Mouse (Mus musculus): Measurements from ENCODE around the gene Ctss.
"Not testable (repeated sequence)": the region's sequence is repeated elsewhere in the genome, so short reads cannot be mapped to it uniquely, and the experiment has no call there.

The Ctss gene

DNA sequence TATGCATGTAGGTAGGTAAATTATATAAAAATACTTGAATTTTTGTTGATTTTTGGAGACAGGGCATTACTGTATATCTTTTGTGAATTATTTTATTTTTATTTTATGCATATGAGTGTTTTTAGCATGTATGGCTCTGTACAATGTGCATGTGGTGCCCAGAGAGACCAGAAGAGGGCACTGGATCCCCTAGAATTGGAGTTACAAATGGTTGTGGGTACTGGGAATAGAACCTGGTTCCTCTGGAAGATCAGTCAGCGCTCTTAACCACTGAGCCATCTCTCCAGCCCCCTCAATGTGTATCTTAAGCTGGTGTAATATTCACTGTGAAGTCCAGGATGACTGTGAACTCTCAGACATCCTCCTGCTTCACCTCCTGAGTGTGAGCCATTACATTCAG, 8.3 kb downstream of the Ctss start:
- no peak for DNase-seq

DNA sequence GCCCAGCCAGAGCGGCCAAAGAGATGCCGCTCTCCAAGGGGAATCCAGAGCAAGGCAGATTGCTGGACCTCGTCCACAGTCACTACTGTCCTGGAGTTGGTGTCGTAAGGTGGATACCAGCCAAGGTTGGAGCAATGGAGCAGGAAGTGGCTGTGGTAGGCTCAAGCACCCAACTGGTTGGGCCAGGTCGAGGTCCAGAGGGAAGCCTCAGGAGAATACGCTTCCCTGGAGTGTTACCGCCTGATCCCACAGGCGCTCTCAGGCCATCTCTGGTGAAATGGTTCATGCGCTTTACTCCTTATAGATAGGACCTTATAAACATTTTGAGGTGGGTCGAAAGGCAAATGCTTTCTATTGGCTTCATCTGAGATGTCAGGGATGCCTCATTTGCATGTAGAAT, 12.3 kb downstream of the Ctss start:
- no peak for DNase-seq

DNA sequence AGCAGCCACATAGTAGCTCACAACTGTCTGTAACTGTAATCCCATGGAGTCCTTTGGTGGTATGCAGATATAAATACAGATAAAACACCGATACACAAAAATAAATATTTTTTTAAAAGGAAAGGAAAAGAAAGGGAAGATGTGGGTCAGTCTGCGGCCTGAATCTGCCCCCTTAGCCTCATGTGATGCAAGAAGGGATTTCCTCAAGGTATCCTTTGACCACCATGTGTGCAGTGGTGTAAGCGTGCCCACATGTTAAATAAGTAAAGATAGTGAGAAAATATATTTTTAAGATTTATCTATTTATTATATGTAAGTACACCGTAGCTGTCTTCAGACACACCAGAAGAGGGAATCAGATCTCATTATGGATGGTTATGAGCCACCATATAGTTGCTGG, 13.3 kb downstream of the Ctss start:
- DNase-seq, result no peak

DNA sequence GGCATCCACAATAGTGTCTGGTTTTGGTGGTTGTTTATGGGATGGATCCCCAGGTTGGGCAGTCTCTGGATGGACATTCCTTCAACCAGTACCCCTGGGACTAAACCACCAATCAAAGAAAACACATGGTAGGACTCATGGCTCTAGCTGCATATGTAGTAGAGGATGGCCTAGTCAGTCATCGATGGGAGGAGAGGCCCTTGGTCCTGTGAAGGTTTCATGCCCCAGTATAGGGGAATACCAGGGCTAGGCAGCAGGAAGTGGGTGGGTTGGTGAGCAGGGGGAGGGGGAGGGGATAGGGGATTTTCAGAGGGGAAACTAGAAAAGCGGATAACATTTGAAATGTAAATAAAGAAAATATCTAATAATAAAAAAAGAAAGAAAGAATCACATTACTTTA, 14.6 kb downstream of the Ctss start:
- not testable (repeated sequence) for DNase-seq

DNA sequence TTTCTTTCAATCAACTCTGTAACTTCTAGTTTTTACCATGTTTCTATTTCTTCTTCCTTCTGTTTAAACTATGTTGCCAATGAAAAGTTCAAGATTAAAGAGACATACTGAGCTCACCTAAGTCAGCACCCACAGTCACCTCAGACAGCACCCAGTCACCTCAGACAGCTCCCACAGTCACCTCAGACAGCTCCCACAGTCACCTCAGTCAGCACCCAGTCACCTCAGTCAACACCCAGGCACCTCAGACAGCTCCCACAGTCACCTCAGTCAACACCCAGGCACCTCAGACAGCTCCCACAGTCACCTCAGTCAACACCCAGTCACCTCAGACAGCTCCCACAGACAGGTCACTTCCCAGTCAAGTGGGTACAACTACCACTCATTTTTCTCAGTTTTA, 15.6 kb downstream of the Ctss start:
- no peak for DNase-seq

DNA sequence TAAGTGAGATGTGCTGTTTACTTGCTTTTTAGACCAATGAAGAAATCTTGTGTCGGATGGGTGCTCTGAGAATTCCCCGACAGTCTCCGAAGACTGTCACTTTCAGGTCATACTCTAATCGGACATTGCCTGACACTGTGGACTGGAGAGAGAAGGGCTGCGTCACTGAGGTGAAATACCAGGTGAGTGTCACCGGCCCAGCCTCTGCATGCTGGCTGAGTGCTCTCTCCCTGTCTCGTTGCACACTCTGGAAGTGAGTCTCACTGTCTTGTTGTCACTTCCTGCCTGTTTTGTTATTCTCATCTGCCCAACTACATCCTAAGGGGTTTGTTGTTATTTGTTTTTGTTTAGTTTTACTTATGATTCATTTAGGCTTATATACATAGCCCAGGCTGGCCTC, 16.4 kb downstream of the Ctss start:
- DNase-seq, result no peak

DNA sequence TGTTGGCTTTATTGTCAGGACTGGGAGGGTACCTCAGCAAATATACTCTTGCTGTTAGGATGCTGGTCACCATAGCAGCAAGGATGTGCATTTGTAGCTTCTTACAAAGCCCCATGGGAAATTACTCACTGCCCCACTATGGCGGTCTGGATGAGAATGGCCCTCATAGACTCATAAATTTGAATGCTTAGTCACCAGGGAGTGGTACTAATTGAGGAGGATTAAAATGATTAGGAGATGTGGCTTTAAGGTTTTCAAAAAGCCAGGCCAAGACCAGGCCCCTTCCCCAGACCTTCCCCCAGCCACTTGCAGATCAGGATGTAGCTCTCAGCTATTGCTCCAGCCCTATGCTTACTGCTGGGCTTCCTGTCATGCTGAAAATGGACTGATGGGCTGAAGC, 23.6 kb downstream of the Ctss start:
- DNase-seq, result no peak

DNA sequence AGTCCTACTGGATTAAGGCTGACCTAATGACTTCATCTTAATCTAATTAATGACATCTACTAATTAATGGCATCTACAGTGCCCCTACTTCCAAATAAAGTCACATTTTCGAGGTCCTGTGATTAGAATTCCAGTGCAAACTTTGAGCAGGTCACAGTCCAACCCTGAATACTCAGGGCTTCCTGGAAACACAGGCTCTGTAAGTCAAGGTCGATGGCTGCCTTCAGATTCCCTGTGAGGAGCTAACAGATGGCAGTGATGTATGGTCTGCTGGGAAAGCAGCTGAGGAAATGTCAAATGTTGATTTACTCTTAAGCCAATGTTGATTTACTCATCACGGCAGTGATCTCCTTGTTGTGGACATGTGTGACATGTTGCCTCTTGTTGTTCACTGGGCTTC, 27.4 kb downstream of the Ctss start:
- DNase-seq, result no peak

DNA sequence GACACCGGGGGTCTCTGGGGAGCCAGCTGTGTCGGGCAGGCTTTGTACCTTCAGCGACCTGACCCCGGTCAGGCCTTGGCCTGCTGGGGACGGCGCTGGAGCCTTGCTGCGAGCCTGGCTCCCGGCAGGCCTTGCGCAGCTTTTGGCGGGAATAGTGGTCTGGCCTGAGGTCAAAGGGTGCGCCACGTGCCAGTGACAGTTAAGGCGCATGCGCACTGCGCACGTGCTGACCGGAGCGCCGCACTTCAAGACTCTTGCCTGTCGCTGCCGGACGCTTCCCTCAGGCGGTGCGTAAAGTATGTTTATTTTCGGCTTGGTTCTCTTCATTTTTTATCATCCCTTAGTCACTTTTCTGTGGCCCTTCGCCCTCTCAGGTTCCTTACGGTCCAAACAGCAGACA, 32.9 kb downstream of the Ctss start, which contains the start of gene Hormad1:
Gene Hormad1, plus strand, starts transcription at position 241 of the 400 bp plus-strand sequence.
- DNase-seq, result no peak

DNA sequence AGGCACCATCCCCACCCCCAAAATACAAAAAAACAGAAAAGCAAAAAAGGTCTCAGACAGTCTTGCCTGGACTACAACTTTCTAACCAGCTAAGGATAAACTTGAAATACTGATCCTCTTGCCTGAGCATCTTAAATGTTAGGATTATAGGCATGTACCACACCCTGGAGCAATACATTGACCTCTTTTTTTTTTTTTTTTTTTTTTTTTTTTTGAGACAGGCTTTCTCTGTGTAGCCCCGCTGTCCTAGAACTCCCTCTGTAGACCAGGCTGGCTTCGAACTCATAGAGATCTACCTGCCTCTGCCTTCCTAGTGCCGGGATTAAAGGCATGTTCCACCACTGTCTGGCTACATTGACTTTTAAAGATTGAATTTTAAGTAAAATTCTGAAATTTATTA, 34.2 kb downstream of the Ctss start:
- DNase-seq, result no peak

DNA sequence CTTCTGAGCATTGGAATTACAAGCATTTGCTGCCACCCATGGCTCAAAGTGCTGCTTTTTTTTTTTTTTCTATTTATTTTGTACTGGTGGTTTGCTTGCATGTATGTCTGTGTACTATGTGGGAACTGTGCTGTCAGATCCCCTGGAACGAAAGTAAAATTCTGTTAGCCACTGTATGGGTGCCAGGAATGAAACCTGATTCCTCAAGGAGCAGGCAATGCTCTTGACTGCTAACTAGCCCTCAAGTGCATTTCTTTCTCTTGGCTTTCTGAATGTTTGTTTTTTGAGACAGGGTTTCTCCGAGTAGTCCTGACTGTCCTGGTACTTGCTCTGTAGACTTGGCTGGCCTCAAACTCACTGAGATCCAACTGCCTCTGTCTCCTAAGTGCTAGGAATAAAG, 35.2 kb downstream of the Ctss start:
- no peak for DNase-seq

DNA sequence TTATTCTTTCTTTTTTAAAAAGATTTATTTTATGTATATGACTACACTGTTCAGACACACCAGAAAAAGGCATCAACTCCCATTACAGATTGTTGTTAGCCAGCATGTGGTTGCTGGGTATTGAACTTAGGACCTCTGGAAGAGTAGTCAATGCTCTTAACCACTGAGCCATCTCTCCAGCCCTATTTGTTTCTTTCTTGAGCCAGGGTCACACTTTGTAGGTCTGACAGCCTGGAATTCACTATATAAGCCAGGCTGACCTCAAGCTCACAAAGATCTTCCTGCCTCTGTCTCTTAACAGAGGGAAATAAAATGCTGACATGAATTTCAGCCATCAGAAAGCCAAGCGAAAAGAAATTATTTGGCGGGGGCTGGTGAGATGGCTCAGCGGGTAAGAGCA, 43.0 kb downstream of the Ctss start:
- DNase-seq, result no peak

DNA sequence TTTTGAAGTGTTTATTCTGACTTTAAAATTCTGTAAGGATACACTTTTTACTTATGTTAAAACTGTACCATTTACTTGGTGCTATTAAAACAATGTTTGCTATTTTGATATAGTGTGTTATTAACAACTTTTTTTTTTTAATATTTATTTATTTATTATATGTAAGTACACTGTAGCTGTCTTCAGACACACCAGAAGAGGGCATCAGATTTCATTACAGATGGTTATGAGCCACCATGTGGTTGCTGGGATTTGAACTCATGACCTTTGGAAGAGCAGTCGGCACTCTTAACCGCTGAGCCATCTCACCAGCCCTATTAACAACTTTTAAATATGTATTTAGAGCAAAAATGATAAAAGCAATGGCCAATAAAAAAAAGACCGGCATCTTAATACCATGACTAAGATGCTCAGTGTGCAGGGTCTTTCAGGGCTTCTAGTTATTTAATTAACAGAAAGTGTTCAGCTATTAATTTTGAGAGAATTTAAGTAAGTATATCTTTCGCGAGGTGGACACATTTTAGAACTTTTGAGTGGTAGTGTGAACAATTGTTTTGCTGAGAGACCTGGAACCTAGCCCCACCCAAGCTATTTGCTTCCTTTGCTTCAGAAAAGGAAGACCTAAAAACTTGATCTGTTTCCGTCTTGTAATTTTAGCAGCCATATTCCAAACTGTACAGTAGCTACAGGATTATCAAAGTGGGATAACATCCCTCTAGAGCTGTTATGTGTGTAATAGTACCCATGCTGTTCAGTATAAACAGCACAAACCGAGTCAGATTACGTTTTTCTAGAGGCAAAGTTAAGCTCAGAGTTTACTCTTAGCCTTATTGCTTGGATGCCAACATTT, 61.4 kb downstream of the Ctss start:
- DNase-seq, result no peak

DNA sequence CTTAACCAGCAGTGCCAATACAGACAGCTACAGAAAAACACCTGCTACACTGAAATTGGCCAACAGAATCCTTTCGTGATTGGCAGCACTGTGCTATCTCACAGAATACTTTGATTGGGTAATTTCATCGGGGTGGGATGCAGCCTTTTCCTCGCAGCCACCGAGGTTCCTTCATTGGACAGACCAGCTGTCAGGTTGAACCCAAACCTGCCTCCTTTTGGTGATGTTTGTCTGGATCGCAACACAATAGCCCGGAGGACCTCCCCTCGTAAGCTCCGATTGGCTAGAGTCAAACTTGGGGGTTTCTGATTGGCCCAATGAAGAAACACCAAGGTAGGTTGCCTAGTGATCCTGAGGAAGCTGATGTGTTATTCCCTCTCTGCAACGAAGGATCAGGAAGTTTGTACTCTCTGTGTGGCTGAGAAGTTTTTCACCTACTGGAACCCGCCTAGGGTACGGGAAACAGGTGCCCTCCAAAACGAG, 62.1 kb downstream of the Ctss start, which contains the start of gene Golph3l:
Gene Golph3l, plus strand, starts transcription at position 331 of the 483 bp plus-strand sequence.
- peak; percentile 99 for DNase-seq

DNA sequence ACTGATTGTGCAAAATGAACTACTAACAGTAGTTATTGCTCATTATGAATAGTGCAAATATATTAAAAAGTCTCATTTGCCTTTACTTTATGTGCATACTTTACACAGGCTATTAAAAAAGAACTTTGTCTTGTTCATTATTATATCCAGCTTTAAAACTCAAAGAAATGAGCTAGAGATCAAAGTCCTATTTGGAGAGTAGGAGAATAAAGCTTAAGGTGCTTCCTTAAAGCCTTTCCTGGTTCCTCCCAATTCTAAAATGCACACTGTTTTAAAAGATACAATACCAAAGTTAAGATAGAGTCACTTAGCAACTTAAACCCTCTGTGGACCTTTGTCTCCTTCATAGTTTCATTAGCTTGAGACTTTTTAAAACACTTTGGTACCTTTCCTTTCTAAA, 72.1 kb downstream of the Ctss start:
- no peak for DNase-seq

DNA sequence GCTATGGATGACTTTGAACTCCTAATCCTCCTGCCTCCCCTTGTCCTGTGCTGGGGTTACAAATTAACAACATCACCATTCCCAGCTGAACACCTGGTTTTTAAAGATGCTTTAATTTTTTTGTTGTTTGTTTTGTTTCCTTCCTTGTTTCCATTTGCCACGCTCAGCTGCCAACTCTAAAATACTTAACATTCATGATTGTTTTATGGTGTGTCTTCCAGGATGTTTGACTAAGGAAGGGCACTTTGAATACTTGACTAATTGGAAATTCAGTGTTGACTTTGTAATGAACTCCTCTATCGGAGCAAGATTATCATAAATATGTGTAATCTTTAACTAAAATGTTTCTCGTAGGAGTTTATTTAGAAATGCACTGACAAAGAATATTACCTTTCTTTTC, 74.7 kb downstream of the Ctss start:
- no peak for DNase-seq
